Comparison of ENCODE assay signal across 8 mouse cellular contexts in genomic region chr6:72235807-72236407, GRCm38 (mm10). TPM values are rescaled to one million over a fixed set of nuclear protein-coding genes. Genes with fewer than 3 reads are reported as not detected.
DNase-seq lines count a peak whose midpoint lies in the region; ATAC-seq lines count a peak whose summit lies in the region.

No protein-coding gene starts in this region.

- H3K36me3 ChIP-seq in heart, embryonic 12.5 days, result no peaks in the 10 kb centered on the region
- H3K36me3 ChIP-seq in hindbrain, embryonic 14.5 days (replicated peaks; ENCODE audit: control insufficient read depth, insufficient read depth), result no peaks in the 10 kb centered on the region
- H3K36me3 ChIP-seq in midbrain, embryonic 15.5 days (replicated peaks), result no peaks in the 10 kb centered on the region

- H3K27ac ChIP-seq in heart, embryonic 12.5 days (ENCODE audit: poor library complexity, severe bottlenecking), result peak overlapping the region; percentile 71; the same call in 1 of the 2 replicates
- H3K27ac ChIP-seq in hindbrain, embryonic 14.5 days, result no peak overlapping the region
- H3K27ac ChIP-seq in midbrain, embryonic 15.5 days, result no peak overlapping the region

- 26% methylated on average over 16 of the region's 16 CpGs for WGBS in heart, embryonic 12.5 days
- 22% methylated on average over 16 of the region's 16 CpGs for WGBS in hindbrain, embryonic 14.5 days
- WGBS in midbrain, embryonic 15.5 days, result 30% methylated on average over 16 of the region's 16 CpGs

- H3K27me3 ChIP-seq in heart, embryonic 12.5 days (replicated peaks), result peaks cover 24% of the 10 kb centered on the region
- peaks cover 61% of the 10 kb centered on the region for H3K27me3 ChIP-seq in hindbrain, embryonic 14.5 days (ENCODE audit: control insufficient read depth, insufficient read depth, low read length)
- peaks cover 44% of the 10 kb centered on the region for H3K27me3 ChIP-seq in midbrain, embryonic 15.5 days (replicated peaks)

- no peak for ATAC-seq in heart, embryonic 12.5 days (ENCODE audit: insufficient number of reproducible peaks, low FRiP score)
- ATAC-seq in hindbrain, embryonic 14.5 days (ENCODE audit: low FRiP score), result no peak
- no peak for ATAC-seq in midbrain, embryonic 15.5 days (replicated peaks)
- ATAC-seq in cerebellum, adult (ENCODE audit: insufficient number of reproducible peaks, low FRiP score, low TSS enrichment), result no peak

- H3K4me2 ChIP-seq in heart, embryonic 12.5 days, result peak overlapping the region; percentile 99
- H3K4me2 ChIP-seq in hindbrain, embryonic 14.5 days (replicated peaks), result peak overlapping the region; percentile 99
- H3K4me2 ChIP-seq in midbrain, embryonic 15.5 days, result peak overlapping the region; percentile 100

- peaks cover 65% of the 10 kb centered on the region for H3K4me1 ChIP-seq in heart, embryonic 12.5 days (replicated peaks)
- peaks cover 10% of the 10 kb centered on the region for H3K4me1 ChIP-seq in hindbrain, embryonic 14.5 days (replicated peaks; ENCODE audit: control insufficient read depth, insufficient read depth, low read length)
- H3K4me1 ChIP-seq in midbrain, embryonic 15.5 days, result peaks cover 29% of the 10 kb centered on the region

- peak overlapping the region; percentile 81 for H3K9ac ChIP-seq in heart, embryonic 12.5 days
- peak overlapping the region; percentile 55 for H3K9ac ChIP-seq in hindbrain, embryonic 14.5 days
- H3K9ac ChIP-seq in midbrain, embryonic 15.5 days, result no peak overlapping the region

- H3K4me3 ChIP-seq in heart, embryonic 12.5 days, result peak overlapping the region; percentile 81
- H3K4me3 ChIP-seq in hindbrain, embryonic 14.5 days (replicated peaks; ENCODE audit: low read length), result peak overlapping the region; percentile 49
- peak overlapping the region; percentile 53 for H3K4me3 ChIP-seq in midbrain, embryonic 15.5 days

- no peak for DNase-seq in heart, postnatal 4 days
- DNase-seq in R1 (ENCODE audit: low read depth, low spot score), result peak; percentile 18
- no peak for DNase-seq in hindbrain, embryonic 14.5 days (ENCODE audit: low spot score)
- no peak for DNase-seq in layer of hippocampus, postnatal 36 days
- DNase-seq in cerebellum, adult 11-12 months, result no peak

- no peaks in the 10 kb centered on the region for H3K9me3 ChIP-seq in heart, embryonic 12.5 days (replicated peaks)
- H3K9me3 ChIP-seq in hindbrain, embryonic 14.5 days (ENCODE audit: control insufficient read depth, low read length), result no peaks in the 10 kb centered on the region
- no peaks in the 10 kb centered on the region for H3K9me3 ChIP-seq in midbrain, embryonic 15.5 days

RNA-seq across cellular contexts. Expression of gene Atoh8, which starts 0.5 kb away (rescaled TPM):
- polyA plus RNA-seq in heart, embryonic 12.5 days (2016; fragmentation: Nextera tagmentation; extraction: Ambion mirVana), result 14.1 and 14.9 TPM in 2 replicates
- total RNA-seq in heart, postnatal 4 days (2021), result 1 to 10 TPM; 7.2 to 8.6 TPM
- polyA plus RNA-seq in hindbrain, embryonic 14.5 days (2014; fragmentation: Nextera tagmentation; extraction: Ambion mirVana), result 3.0 and 3.3 TPM in 2 replicates
- 1.9 and 2.2 TPM in 2 replicates for polyA plus RNA-seq in midbrain, embryonic 15.5 days (2015; fragmentation: Nextera tagmentation; extraction: Ambion mirVana)
- 1 to 10 TPM; 2.2 to 3.4 TPM for total RNA-seq in layer of hippocampus, postnatal 36 days (2021)
